Mouse (Mus musculus) thymus, adult 2 months (tissue): ENCODE measurements around the gene E030018B13Rik.

Experiments
- CTCF ChIP-seq: fragments of 200-500 bp; IDR thresholded peaks from 2 replicates; pipeline ENCODE4 v1.5.1; 2012; ENCODE audit warnings: mild to moderate bottlenecking, control low read depth, low read length, moderate library complexity, borderline replicate concordance; ENCODE audit not compliant: control insufficient read depth, poor library complexity, insufficient read depth; ENCODE audit errors: extremely low read depth
- POLR2A ChIP-seq: fragments of 200-500 bp; IDR thresholded peaks from 2 replicates; pipeline ENCODE4 v1.6.1; 2012; ENCODE audit warnings: mild to moderate bottlenecking, low read length, control low read depth, moderate library complexity; ENCODE audit not compliant: control insufficient read depth, poor library complexity, insufficient read depth; ENCODE audit errors: extremely low read depth

- no peak for TF ChIP-seq CTCF
- no peak for TF ChIP-seq POLR2A
These were observed 6.3 kb downstream of the E030018B13Rik start for GRCm38 (mm10) chr7:63922975-63923374.
